Mouse (Mus musculus) C2C12 (cell line): ENCODE results near the gene Msto1.

Experiments used
- CEBPB ChIP-seq: IDR thresholded peaks from one replicate; pipeline ENCODE4 v1.6.1; 2011; ENCODE audit warnings: low read depth, mild to moderate bottlenecking, control low read depth, moderate library complexity
- CTCF ChIP-seq: IDR thresholded peaks from one replicate; pipeline ENCODE4 v1.5.1; 2011; ENCODE audit not compliant: control insufficient read depth, insufficient read depth, insufficient read length
- FOSL1 ChIP-seq: IDR thresholded peaks from one replicate; pipeline ENCODE4 v1.8.0; 2011; ENCODE audit warnings: mild to moderate bottlenecking, low read length; ENCODE audit not compliant: poor library complexity, insufficient read depth, severe bottlenecking
- MAX ChIP-seq: IDR thresholded peaks from one replicate; pipeline ENCODE4 v1.6.1; 2011; ENCODE audit warnings: mild to moderate bottlenecking, control low read depth
- MYOD1 ChIP-seq: IDR thresholded peaks from one replicate; pipeline ENCODE4 v1.6.1; 2011; ENCODE audit warnings: low read depth; ENCODE audit not compliant: control insufficient read depth, insufficient read length
- MYOG ChIP-seq: IDR thresholded peaks from one replicate; pipeline ENCODE4 v1.6.1; 2011; ENCODE audit not compliant: control insufficient read depth, insufficient read length; ENCODE audit errors: extremely low read depth
- USF1 ChIP-seq: IDR thresholded peaks from one replicate; pipeline ENCODE4 v1.6.1; 2011; ENCODE audit warnings: low read depth, mild to moderate bottlenecking, control low read depth, moderate library complexity

GRCm38 (mm10) chr3:88905741-88906140 lies 8.1 kb downstream of the Msto1 start:
- TF ChIP-seq MYOD1 (no peak), CTCF (no peak), USF1 (no peak), CEBPB (no peak), MYOG (no peak), MAX (no peak), FOSL1 (no peak)
